Mouse (Mus musculus) forebrain, embryonic 16.5 days (tissue): ENCODE measurements around the gene Olfr248. TPM values are rescaled to one million over a fixed set of nuclear protein-coding genes. Genes with fewer than 3 reads are reported as not detected.
"Not testable (repeated sequence)": the region's sequence is repeated elsewhere in the genome, so short reads cannot be mapped to it uniquely, and the experiment has no call there.

Experiments used
- ATAC-seq: fragments of 200-750 bp; cut with Nextera tagmentation; 2 replicates; pipeline ENCODE4 v1.8.0; 2017; ENCODE audit warnings: mild to moderate bottlenecking, moderate library complexity
- H3K27ac ChIP-seq: fragments of 300-500 bp; sonication (generic); 2 replicates; pipeline ENCODE4 v1.5.1; 2014; ENCODE audit warnings: low read length, control low read depth
- H3K27me3 ChIP-seq: fragments of 300-500 bp; sonication (generic); replicated peaks from 2 replicates; pipeline ENCODE4 v1.6.1; 2014; ENCODE audit warnings: low read length; ENCODE audit not compliant: control insufficient read depth, insufficient read depth
- H3K36me3 ChIP-seq: fragments of 300-500 bp; sonication (generic); 2 replicates; pipeline ENCODE4 v1.6.1; 2014; ENCODE audit not compliant: control insufficient read depth, insufficient read depth
- H3K4me1 ChIP-seq: fragments of 300-500 bp; sonication (generic); replicated peaks from 2 replicates; pipeline ENCODE4 v1.6.1; 2014; ENCODE audit warnings: low read length; ENCODE audit not compliant: control insufficient read depth, insufficient read depth
- H3K4me2 ChIP-seq: fragments of 300-500 bp; sonication (generic); 2 replicates; pipeline ENCODE4 v1.6.1; 2014; ENCODE audit warnings: mild to moderate bottlenecking, low read length, control low read depth
- H3K4me3 ChIP-seq: fragments of 300-500 bp; sonication (generic); replicated peaks from 2 replicates; pipeline ENCODE4 v1.5.1; 2014; ENCODE audit warnings: mild to moderate bottlenecking, low read length, control low read depth
- H3K9ac ChIP-seq: fragments of 300-500 bp; sonication (generic); replicated peaks from 2 replicates; pipeline ENCODE4 v1.6.1; 2014; ENCODE audit warnings: low read depth, low read length, control low read depth
- H3K9me3 ChIP-seq: fragments of 300-500 bp; sonication (generic); 2 replicates; pipeline ENCODE4 v1.6.1; 2016; ENCODE audit warnings: low read length; ENCODE audit not compliant: control insufficient read depth
- WGBS: fragments of 180-500 bp; shearing (Covaris S2); extraction: QIAGEN DNeasy Blood & Tissue Kit; methylation state at CpG from one replicate; pipeline ENCODE4 v1.1.7; 2014; 5-methylcytosine and 5-hydroxymethylcytosine counted together
- polyA plus RNA-seq: library from polyadenylated mRNA; unstranded; fragments of >200 nt; fragmentation: Nextera tagmentation; extraction: Ambion mirVana; gene quantifications from 2 replicates; pipeline ENCODE4 v1.2.1, GENCODE M21; 2015

Gene Olfr248
- not detected in 2 replicates for polyA plus RNA-seq

- Histone ChIP-seq H3K9ac (no peak within 1 kb of the TSS), H3K27me3 (no peaks in the 10 kb centered on the region), H3K27ac (no peak within 1 kb of the TSS), H3K4me3 (no peak within 1 kb of the TSS), H3K9me3 (no peaks in the 10 kb centered on the region), H3K4me2 (no peak within 1 kb of the TSS), H3K4me1 (no peaks in the 10 kb centered on the region), H3K36me3 (no peaks in the 10 kb centered on the region)
- WGBS, result 84% methylated on average over 2 of the region's 2 CpGs
- ATAC-seq, result no peak
Measured at GRCm38 (mm10) chr1:174390746-174391145, at the start of gene Olfr248. Olfr248 (plus strand) TSS chr1:174391046.

GRCm38 (mm10) chr1:174353636-174354035 is 37.2 kb upstream of the Olfr248 start:
- not testable (repeated sequence) for H3K27ac ChIP-seq, H3K9ac ChIP-seq, H3K4me3 ChIP-seq, H3K4me2 ChIP-seq, H3K9me3 ChIP-seq, H3K36me3 ChIP-seq, H3K27me3 ChIP-seq, ATAC-seq, H3K4me1 ChIP-seq
- 74% methylated on average over 1 of the region's 1 CpGs for WGBS

GRCm38 (mm10) chr1:174354640-174355039 is 36.2 kb upstream of the Olfr248 start:
- Histone ChIP-seq H3K27ac (no peak overlapping the region), H3K4me1 (no peaks in the 10 kb centered on the region), H3K4me3 (no peak overlapping the region), H3K27me3 (no peaks in the 10 kb centered on the region), H3K9ac (no peak overlapping the region), H3K9me3 (no peaks in the 10 kb centered on the region), H3K36me3 (no peaks in the 10 kb centered on the region), H3K4me2 (no peak overlapping the region)
- WGBS, result 79% methylated on average over 5 of the region's 5 CpGs
- ATAC-seq, result no peak

- 62% methylated on average over 2 of the region's 2 CpGs for WGBS
- Histone ChIP-seq H3K4me3 (no peak within 1 kb of the TSS), H3K4me1 (no peaks in the 10 kb centered on the region), H3K27ac (no peak within 1 kb of the TSS), H3K36me3 (no peaks in the 10 kb centered on the region), H3K9me3 (no peaks in the 10 kb centered on the region), H3K9ac (no peak within 1 kb of the TSS), H3K27me3 (no peaks in the 10 kb centered on the region), H3K4me2 (no peak within 1 kb of the TSS)
- no peak for ATAC-seq
Measured at GRCm38 (mm10) chr1:174364882-174365451, 25.9 kb upstream of the Olfr248 start, which contains the start of gene Olfr417. Olfr417 (plus strand) TSS chr1:174365122.

- H3K9me3 ChIP-seq, result no peaks in the 10 kb centered on the region
- no peaks in the 10 kb centered on the region for H3K4me1 ChIP-seq
- no peaks in the 10 kb centered on the region for H3K36me3 ChIP-seq
- H3K4me3 ChIP-seq, result no peak overlapping the region
- 89% methylated on average over 3 of the region's 3 CpGs for WGBS
- ATAC-seq, result no peak
- no peaks in the 10 kb centered on the region for H3K27me3 ChIP-seq
- no peak overlapping the region for H3K9ac ChIP-seq
- no peak overlapping the region for H3K27ac ChIP-seq
- H3K4me2 ChIP-seq, result no peak overlapping the region
Measured at GRCm38 (mm10) chr1:174373799-174374198, 17.0 kb upstream of the Olfr248 start.

DNA sequence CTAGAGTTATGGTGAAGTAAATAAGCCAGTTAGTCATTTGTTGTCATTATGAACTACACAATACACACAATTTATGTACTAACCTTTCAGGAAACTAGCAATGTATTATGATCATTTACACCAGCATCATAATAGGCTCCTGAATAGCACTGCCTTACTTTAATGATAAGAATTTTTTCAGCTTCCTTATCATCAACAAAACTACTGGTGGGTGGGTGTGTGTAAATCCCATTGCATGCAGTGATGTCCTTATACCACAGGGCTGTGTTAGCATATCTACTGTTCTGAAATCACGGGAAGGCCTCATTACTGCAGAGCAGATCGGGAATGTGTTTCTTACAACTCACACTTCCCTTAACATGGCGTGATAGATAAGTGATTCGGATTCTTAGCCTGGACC is 32.1 kb downstream of the Olfr248 start:
- Histone ChIP-seq H3K27ac (no peak overlapping the region), H3K9ac (no peak overlapping the region), H3K4me3 (no peak overlapping the region), H3K4me1 (no peaks in the 10 kb centered on the region), H3K9me3 (no peaks in the 10 kb centered on the region), H3K4me2 (no peak overlapping the region), H3K36me3 (no peaks in the 10 kb centered on the region), H3K27me3 (no peaks in the 10 kb centered on the region)
- ATAC-seq, result no peak
- 92% methylated on average over 4 of the region's 4 CpGs for WGBS

DNA sequence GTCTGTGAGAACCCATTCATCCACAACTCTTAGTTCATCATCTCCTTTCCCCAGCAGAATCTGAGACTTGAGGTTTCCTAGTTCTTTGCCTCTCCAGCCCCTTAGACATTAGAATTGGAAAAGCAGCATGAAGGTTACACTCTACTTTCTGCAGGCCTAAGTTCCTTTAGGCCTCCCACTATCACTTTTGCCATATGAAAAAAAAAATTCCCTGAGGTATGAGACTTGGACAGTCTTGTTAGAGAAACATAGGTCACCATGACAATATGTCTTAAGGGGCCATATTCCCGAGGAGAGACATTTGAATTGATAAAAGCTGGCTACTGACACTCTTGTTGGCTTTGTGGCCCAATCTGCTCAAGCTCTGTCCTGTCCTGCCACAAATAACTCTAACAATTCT is 32.9 kb downstream of the Olfr248 start, which contains the start of gene Olfr414:
TSS of gene Olfr414 (plus strand) at position 301 of the 400 bp plus-strand sequence.
- ATAC-seq, result no peak
- 77% methylated on average over 1 of the region's 1 CpGs for WGBS
- H3K4me3 ChIP-seq, result no peak within 1 kb of the TSS
- H3K4me1 ChIP-seq, result no peaks in the 10 kb centered on the region
- H3K27ac ChIP-seq, result no peak within 1 kb of the TSS
- H3K27me3 ChIP-seq, result no peaks in the 10 kb centered on the region
- H3K9ac ChIP-seq, result no peak within 1 kb of the TSS
- H3K4me2 ChIP-seq, result no peak within 1 kb of the TSS
- no peaks in the 10 kb centered on the region for H3K36me3 ChIP-seq
- no peaks in the 10 kb centered on the region for H3K9me3 ChIP-seq

- Histone ChIP-seq H3K4me2 (no peak overlapping the region), H3K4me1 (no peaks in the 10 kb centered on the region), H3K9ac (no peak overlapping the region), H3K27me3 (no peaks in the 10 kb centered on the region), H3K27ac (no peak overlapping the region), H3K4me3 (no peak overlapping the region), H3K36me3 (no peaks in the 10 kb centered on the region), H3K9me3 (no peaks in the 10 kb centered on the region)
- ATAC-seq, result no peak
- WGBS, result 56% methylated on average over 3 of the region's 3 CpGs
Measured at GRCm38 (mm10) chr1:174426180-174426986, 35.5 kb downstream of the Olfr248 start.

GRCm38 (mm10) chr1:174427402-174427801 is 36.6 kb downstream of the Olfr248 start:
- no peak for ATAC-seq
- Histone ChIP-seq H3K27me3 (no peaks in the 10 kb centered on the region), H3K36me3 (no peaks in the 10 kb centered on the region), H3K9ac (no peak overlapping the region), H3K9me3 (no peaks in the 10 kb centered on the region), H3K4me1 (no peaks in the 10 kb centered on the region), H3K4me3 (no peak overlapping the region), H3K4me2 (no peak overlapping the region), H3K27ac (no peak overlapping the region)
- 87% methylated on average over 1 of the region's 1 CpGs for WGBS
